Mouse (Mus musculus): ENCODE data around the gene Perm1.

- TF ChIP-seq MAX (IDR thresholded peaks at IDR 0.05; ENCODE audit: low read length) (no peak), CTCF (IDR thresholded peaks at IDR 0.05 in 2 of 3, conservative IDR thresholded peaks at IDR 0.05 in 1 of 3; ENCODE audit: control insufficient read depth in 1 of 3, insufficient read depth in 1 of 3, low read depth in 2 of 3, low read length in 3 of 3, poor library complexity in 1 of 3, severe bottlenecking in 1 of 3) (no peak), POLR2AphosphoS5 (IDR thresholded peaks at IDR 0.05; ENCODE audit: borderline replicate concordance, low read depth, low read length) (no peak), EP300 (IDR thresholded peaks at IDR 0.05; ENCODE audit: low read depth in 1 of 2, low read length in 2 of 2) (no peak), POLR2A (IDR thresholded peaks at IDR 0.05; ENCODE audit: control insufficient read depth in 1 of 2, insufficient read depth in 1 of 2, low read depth in 1 of 2, low read length in 2 of 2, poor library complexity in 1 of 2) (no peak), ZNF384 (IDR thresholded peaks at IDR 0.05; ENCODE audit: low read depth, low read length) (no peak), E2F4 (IDR thresholded peaks at IDR 0.05; ENCODE audit: borderline replicate concordance, low read depth, low read length) (no peak), RCOR1 (IDR thresholded peaks at IDR 0.05; ENCODE audit: low read depth, low read length) (no peak), ZC3H11A (IDR thresholded peaks at IDR 0.05; ENCODE audit: low read depth, low read length) (no peak), KAT2A (conservative IDR thresholded peaks at IDR 0.05; ENCODE audit: low read depth, low read length) (no peak), ELF1 (IDR thresholded peaks at IDR 0.05; ENCODE audit: low read depth, low read length) (no peak), TBP (IDR thresholded peaks at IDR 0.05; ENCODE audit: low read depth, low read length) (no peak), NELFE (IDR thresholded peaks at IDR 0.05; ENCODE audit: low read depth, low read length) (no peak)
These were observed 528 bp downstream of the Perm1 start for GRCm38 (mm10) chr4:156216196-156216595.

Measured in MEL (cell line).